Mouse (Mus musculus): Measurements from ENCODE around the gene Tspoap1.

GRCm38 (mm10) chr11:87772354-87772753 is 12.0 kb downstream of the Tspoap1 start:
- TF ChIP-seq CTCF (IDR thresholded peaks at IDR 0.05; ENCODE audit: low read depth, low read length), result no peak
- no peak for TF ChIP-seq POLR2A (IDR thresholded peaks at IDR 0.05; ENCODE audit: extremely low read depth, insufficient read depth, low read length)
